Comparison of ENCODE assay signal across 9 mouse cellular contexts in genomic region chr7:98125473-98125872, GRCm38 (mm10). TPM values are rescaled to one million over a fixed set of nuclear protein-coding genes. Genes with fewer than 3 reads are reported as not detected.
DNase-seq lines count a peak whose midpoint lies in the region; ATAC-seq and TF ChIP-seq lines count a peak whose summit lies in the region.
"Had no signal": no experiment of that assay in that cellular context is flagged by ENCODE, and none has a peak within 500 bp of the region (broad histone marks: within the 10 kb centered on the region; RNA-seq: fewer than 3 reads in every experiment).

No protein-coding gene starts in this region.

- H3K4me1 ChIP-seq in heart, postnatal 0 days (ENCODE audit: control insufficient read depth, insufficient read depth), result peaks cover 3% of the 10 kb centered on the region; the same call in 1 of the 2 replicates
- H3K4me1 ChIP-seq in heart, embryonic 10.5 days, result peaks cover 28% of the 10 kb centered on the region
- peaks cover 0 to under 1% of the 10 kb centered on the region in 2 experiments; a peak in 1 of 4 replicates for H3K4me1 ChIP-seq in liver, embryonic 14.5 days (replicated peaks; ENCODE audit: control insufficient read depth in 2 of 2, insufficient read depth in 2 of 2, low read length in 1 of 2)
- no peaks in the 10 kb centered on the region for H3K4me1 ChIP-seq in forebrain, embryonic 11.5 days (replicated peaks; ENCODE audit: control insufficient read depth, insufficient read depth, low read length)
- H3K4me1 ChIP-seq in midbrain, embryonic 15.5 days, result peaks cover 2% of the 10 kb centered on the region; the same call in 1 of the 2 replicates

- TF ChIP-seq EP300 in heart, postnatal 0 days (IDR thresholded peaks at IDR 0.05; ENCODE audit: low read depth), result no peak
- TF ChIP-seq EP300 in liver, embryonic 14.5 days (IDR thresholded peaks at IDR 0.05; ENCODE audit: low read depth), result no peak

- WGBS in heart, postnatal 0 days, result 32% methylated on average over 5 of the region's 5 CpGs
- WGBS in heart, embryonic 10.5 days, result 40% methylated on average over 5 of the region's 5 CpGs
- 31% methylated on average over 5 of the region's 5 CpGs for WGBS in liver, embryonic 14.5 days (ENCODE audit: insufficient replicate concordance)
- 44% methylated on average over 5 of the region's 5 CpGs for WGBS in forebrain, embryonic 11.5 days
- WGBS in midbrain, embryonic 15.5 days, result 35% methylated on average over 5 of the region's 5 CpGs

- H3K4me3 ChIP-seq in heart, postnatal 0 days (ENCODE audit: low read depth, low read length), result no peak overlapping the region
- H3K4me3 ChIP-seq in heart, embryonic 10.5 days, result no peak overlapping the region
- no peak overlapping the region for H3K4me3 ChIP-seq in liver, embryonic 14.5 days (ENCODE audit: insufficient read depth in 1 of 2, low read depth in 2 of 2, low read length in 2 of 2)
- H3K4me3 ChIP-seq in forebrain, embryonic 11.5 days (ENCODE audit: low read depth, low read length), result no peak overlapping the region
- no peak overlapping the region for H3K4me3 ChIP-seq in midbrain, embryonic 15.5 days
- H3K4me3 ChIP-seq: heart, embryonic 15.5 days had no signal

- no peaks in the 10 kb centered on the region for H3K36me3 ChIP-seq in heart, postnatal 0 days (replicated peaks; ENCODE audit: control insufficient read depth, insufficient read depth, low read length)
- H3K36me3 ChIP-seq in heart, embryonic 10.5 days, result peaks cover 7% of the 10 kb centered on the region; the same call in 1 of the 2 replicates
- peaks cover 33% of the 10 kb centered on the region for H3K36me3 ChIP-seq in liver, embryonic 14.5 days (replicated peaks; ENCODE audit: control insufficient read depth, insufficient read depth, low read depth)
- no peaks in the 10 kb centered on the region for H3K36me3 ChIP-seq in forebrain, embryonic 11.5 days (ENCODE audit: control insufficient read depth, insufficient read depth, low read length)
- 0 out of 2 replicates have a peak, but pooled peaks cover 2% of the 10 kb centered on the region for H3K36me3 ChIP-seq in midbrain, embryonic 15.5 days (replicated peaks)
- H3K36me3 ChIP-seq: heart, embryonic 15.5 days had no signal

- no peak overlapping the region for H3K27ac ChIP-seq in heart, postnatal 0 days (ENCODE audit: low read depth)
- no peak overlapping the region for H3K27ac ChIP-seq in heart, embryonic 10.5 days
- H3K27ac ChIP-seq in liver, embryonic 14.5 days, result no peak overlapping the region
- H3K27ac ChIP-seq in forebrain, embryonic 11.5 days (ENCODE audit: low read depth, low read length), result no peak overlapping the region
- no peak overlapping the region for H3K27ac ChIP-seq in midbrain, embryonic 15.5 days
- H3K27ac ChIP-seq: heart, embryonic 15.5 days had no signal

- no peak overlapping the region for H3K4me2 ChIP-seq in heart, postnatal 0 days (ENCODE audit: low read depth, low read length)
- H3K4me2 ChIP-seq in liver, embryonic 14.5 days (ENCODE audit: low read depth), result no peak overlapping the region
- H3K4me2 ChIP-seq in forebrain, embryonic 11.5 days (ENCODE audit: low read depth, low read length, severe bottlenecking), result no peak overlapping the region
- H3K4me2 ChIP-seq in midbrain, embryonic 15.5 days, result no peak overlapping the region
- H3K4me2 ChIP-seq: heart, embryonic 15.5 days had no signal

- ATAC-seq in heart, postnatal 0 days (ENCODE audit: insufficient read depth, low read depth), result no peak; the same call in 1 of the 2 replicates
- ATAC-seq in liver, embryonic 14.5 days (ENCODE audit: insufficient read depth), result no peak
- no peak for ATAC-seq in forebrain, embryonic 11.5 days (replicated peaks; ENCODE audit: low FRiP score)
- ATAC-seq in midbrain, embryonic 15.5 days (replicated peaks), result no peak

- DNase-seq in heart, postnatal 0 days (ENCODE audit: low spot score), result no peak
- DNase-seq in heart, embryonic 10.5 days (ENCODE audit: low spot score), result no peak
- peak; percentile 60 for DNase-seq in B cell, adult 2 months
- DNase-seq in brain, adult 2 months (ENCODE audit: low read depth, low spot score), result peak; percentile 32
- DNase-seq in liver, embryonic 14.5 days (ENCODE audit: low read depth in 3 of 3, low spot score in 3 of 3), result peak in 1 of 3 experiments; percentile 24
- DNase-seq in forebrain, embryonic 11.5 days (ENCODE audit: low spot score), result no peak
- no peak for DNase-seq in ovary, postnatal 10 days (ENCODE audit: low spot score)

- TF ChIP-seq CTCF in heart, postnatal 0 days (IDR thresholded peaks at IDR 0.05; ENCODE audit: low read depth), result peak; percentile 26
- TF ChIP-seq CTCF in liver, embryonic 14.5 days (IDR thresholded peaks at IDR 0.05; ENCODE audit: low read depth), result peak; percentile 83

- no peak overlapping the region for H3K9ac ChIP-seq in heart, postnatal 0 days (replicated peaks; ENCODE audit: low read depth, low read length)
- no peak overlapping the region for H3K9ac ChIP-seq in liver, embryonic 14.5 days (replicated peaks)
- H3K9ac ChIP-seq in forebrain, embryonic 11.5 days (ENCODE audit: low read length), result no peak overlapping the region
- no peak overlapping the region for H3K9ac ChIP-seq in midbrain, embryonic 15.5 days
- H3K9ac ChIP-seq: heart, embryonic 15.5 days had no signal

- H3K9me3 ChIP-seq in heart, postnatal 0 days (replicated peaks; ENCODE audit: control insufficient read depth, low read length), result no peaks in the 10 kb centered on the region
- H3K9me3 ChIP-seq in heart, embryonic 10.5 days, result no peaks in the 10 kb centered on the region
- H3K9me3 ChIP-seq in liver, embryonic 14.5 days (ENCODE audit: control insufficient read depth, low read length), result no peaks in the 10 kb centered on the region
- H3K9me3 ChIP-seq in forebrain, embryonic 11.5 days (ENCODE audit: control insufficient read depth, low read length), result no peaks in the 10 kb centered on the region
- H3K9me3 ChIP-seq in midbrain, embryonic 15.5 days, result no peaks in the 10 kb centered on the region
- H3K9me3 ChIP-seq: heart, embryonic 15.5 days had no signal

- H3K27me3 ChIP-seq in heart, postnatal 0 days (ENCODE audit: control insufficient read depth, insufficient read depth, low read length), result no peaks in the 10 kb centered on the region
- H3K27me3 ChIP-seq in heart, embryonic 10.5 days (ENCODE audit: insufficient read depth, poor library complexity, severe bottlenecking), result peaks cover 4% of the 10 kb centered on the region; the same call in 1 of the 2 replicates
- H3K27me3 ChIP-seq in liver, embryonic 14.5 days (ENCODE audit: control insufficient read depth, insufficient read depth, low read length), result no peaks in the 10 kb centered on the region
- no peaks in the 10 kb centered on the region for H3K27me3 ChIP-seq in forebrain, embryonic 11.5 days (ENCODE audit: control insufficient read depth, insufficient read depth, low read length)
- H3K27me3 ChIP-seq in midbrain, embryonic 15.5 days (replicated peaks), result no peaks in the 10 kb centered on the region
- H3K27me3 ChIP-seq: heart, embryonic 15.5 days had no signal

RNA-seq across cellular contexts. Expression of gene Myo7a, which starts 6.1 kb away (rescaled TPM):
- total RNA-seq in heart, postnatal 0 days (2014; rRNA removed; ENCODE audit: low replicate concordance), result 7.1 and 20.0 TPM in 2 replicates
- 3.6 and 3.7 TPM in 2 replicates for polyA plus RNA-seq in heart, postnatal 0 days (2015; fragmentation: Nextera tagmentation; extraction: Ambion mirVana)
- 16.4 and 17.3 TPM in 2 replicates for polyA plus RNA-seq in heart, embryonic 10.5 days (2016; fragmentation: Nextera tagmentation; extraction: Ambion mirVana)
- polyA plus RNA-seq in liver, embryonic 14.5 days (2012; rRNA removed), result 10.3 and 10.4 TPM in 2 replicates
- polyA plus RNA-seq in liver, embryonic 14.5 days (2014; fragmentation: Nextera tagmentation; extraction: Ambion mirVana), result 6.6 and 7.3 TPM in 2 replicates
- 18.1 and 19.1 TPM in 2 replicates for polyA plus RNA-seq in forebrain, embryonic 11.5 days (2014; fragmentation: Nextera tagmentation; extraction: Ambion mirVana)
- polyA plus RNA-seq in midbrain, embryonic 15.5 days (2015; fragmentation: Nextera tagmentation; extraction: Ambion mirVana), result 20.6 and 23.8 TPM in 2 replicates

RNA-seq across cellular contexts. Expression of gene Omp, which starts 19.8 kb away (rescaled TPM):
- 0.39 TPM in 1 of 2 replicates, not detected in the other for total RNA-seq in heart, postnatal 0 days (2014; rRNA removed; ENCODE audit: low replicate concordance)
- 0.05 TPM in 1 of 2 replicates, not detected in the other for polyA plus RNA-seq in heart, postnatal 0 days (2015; fragmentation: Nextera tagmentation; extraction: Ambion mirVana)
- 0.33 TPM in 2 replicates for polyA plus RNA-seq in heart, embryonic 10.5 days (2016; fragmentation: Nextera tagmentation; extraction: Ambion mirVana)
- polyA plus RNA-seq in liver, embryonic 14.5 days (2012; rRNA removed), result 0.61 and 0.63 TPM in 2 replicates
- 0.24 and 0.44 TPM in 2 replicates for polyA plus RNA-seq in liver, embryonic 14.5 days (2014; fragmentation: Nextera tagmentation; extraction: Ambion mirVana)
- polyA plus RNA-seq in forebrain, embryonic 11.5 days (2014; fragmentation: Nextera tagmentation; extraction: Ambion mirVana), result 0.32 TPM in 1 of 2 replicates, not detected in the other
- polyA plus RNA-seq in midbrain, embryonic 15.5 days (2015; fragmentation: Nextera tagmentation; extraction: Ambion mirVana), result 0.33 and 0.37 TPM in 2 replicates

RNA-seq across cellular contexts. Expression of gene Capn5, which starts 52.6 kb away (rescaled TPM):
- total RNA-seq in heart, postnatal 0 days (2014; rRNA removed; ENCODE audit: low replicate concordance), result 3.4 and 5.6 TPM in 2 replicates
- polyA plus RNA-seq in heart, postnatal 0 days (2015; fragmentation: Nextera tagmentation; extraction: Ambion mirVana), result 1.1 and 1.5 TPM in 2 replicates
- 9.4 and 11.0 TPM in 2 replicates for polyA plus RNA-seq in heart, embryonic 10.5 days (2016; fragmentation: Nextera tagmentation; extraction: Ambion mirVana)
- polyA plus RNA-seq in liver, embryonic 14.5 days (2012; rRNA removed), result 13.1 and 13.2 TPM in 2 replicates
- 8.9 and 9.8 TPM in 2 replicates for polyA plus RNA-seq in liver, embryonic 14.5 days (2014; fragmentation: Nextera tagmentation; extraction: Ambion mirVana)
- polyA plus RNA-seq in forebrain, embryonic 11.5 days (2014; fragmentation: Nextera tagmentation; extraction: Ambion mirVana), result 5.8 and 6.1 TPM in 2 replicates
- 18.5 and 19.0 TPM in 2 replicates for polyA plus RNA-seq in midbrain, embryonic 15.5 days (2015; fragmentation: Nextera tagmentation; extraction: Ambion mirVana)

Comparison
In these comparisons a context has a peak if more than half of its experiments do, and no peak if none do; other contexts are left out.
1. DNase-seq: peak in B cell, adult 2 months (2 of 2) and brain, adult 2 months (single experiment); none in heart, postnatal 0 days (single experiment), heart, embryonic 10.5 days (single experiment), forebrain, embryonic 11.5 days (single experiment) and ovary, postnatal 10 days (single experiment).